Mouse (Mus musculus) G1E (cell line): ENCODE measurements around the gene Gnao1.

Source experiments
- CTCF ChIP-seq: IDR thresholded peaks from 2 replicates; pipeline ENCODE4 v1.5.1; 2012; ENCODE audit warnings: low read depth, low read length, inconsistent platforms, mixed read lengths
- GATA1 ChIP-seq: IDR thresholded peaks from 2 replicates; pipeline ENCODE4 v1.6.1; 2012; ENCODE audit warnings: borderline replicate concordance, low read length, inconsistent platforms, mixed read lengths
- POLR2AphosphoS5 ChIP-seq: IDR thresholded peaks from 2 replicates; pipeline ENCODE4 v1.6.1; 2012; ENCODE audit warnings: low read depth, low read length, inconsistent platforms; ENCODE audit not compliant: insufficient replicate concordance
- TAL1 ChIP-seq: conservative IDR thresholded peaks from 2 replicates; pipeline ENCODE4 v1.6.1; 2012; ENCODE audit warnings: low read depth, low read length, inconsistent platforms, mixed read lengths

DNA sequence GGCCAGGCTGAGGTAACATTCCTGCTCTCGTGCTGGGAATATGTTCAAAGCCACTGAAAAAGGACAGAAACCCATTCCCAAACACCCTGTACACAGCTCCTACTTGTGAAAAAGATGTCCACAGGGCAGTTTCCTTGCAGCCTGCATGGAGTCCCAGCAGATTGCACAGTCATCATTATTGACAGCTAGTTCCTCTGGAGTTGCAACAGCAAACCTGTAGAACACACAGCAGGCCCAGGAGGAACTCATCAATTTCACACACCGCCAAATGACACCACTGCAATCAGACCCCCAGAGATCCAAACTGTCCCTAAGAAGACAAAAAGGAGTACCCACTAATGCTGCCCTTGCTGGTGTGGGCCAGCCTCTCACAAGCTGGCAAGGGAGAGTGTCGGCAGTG, 175.0 kb downstream of the Gnao1 start:
- TF ChIP-seq TAL1 (no peak), CTCF (no peak), POLR2AphosphoS5 (no peak), GATA1 (no peak)
